Comparison of ENCODE assay signal across 9 mouse cellular contexts in genomic region chr11:101784072-101784471, GRCm38 (mm10). TPM values are rescaled to one million over a fixed set of nuclear protein-coding genes. Genes with fewer than 3 reads are reported as not detected.
DNase-seq lines count a peak whose midpoint lies in the region; ATAC-seq lines count a peak whose summit lies in the region.
"Had no signal": no experiment of that assay in that cellular context is flagged by ENCODE, and none has a peak within 500 bp of the region (broad histone marks: within the 10 kb centered on the region; RNA-seq: fewer than 3 reads in every experiment).

No protein-coding gene starts in this region.

- intact Hi-C loops in heart, postnatal 36 days (cut with DNase I), result no loop called here
- intact Hi-C loops in left cerebral cortex, postnatal 10 days (cut with DNase I), result no loop called here

- H3K4me3 ChIP-seq in heart, embryonic 14.5 days (ENCODE audit: control insufficient read depth in 1 of 2, insufficient read depth in 1 of 2, low read depth in 1 of 2, low read length in 2 of 2), result peak overlapping the region; percentile 37 to 66
- peak overlapping the region; percentile 48 for H3K4me3 ChIP-seq in hindbrain, embryonic 14.5 days (replicated peaks; ENCODE audit: low read length)
- H3K4me3 ChIP-seq in midbrain, embryonic 16.5 days (ENCODE audit: low read depth, low read length), result peak overlapping the region; percentile 60

- H3K9ac ChIP-seq in heart, embryonic 14.5 days (ENCODE audit: low read length), result peak overlapping the region; percentile 71
- H3K9ac ChIP-seq in hindbrain, embryonic 14.5 days, result peak overlapping the region; percentile 57
- H3K9ac ChIP-seq in midbrain, embryonic 16.5 days (ENCODE audit: low read depth, low read length), result peak overlapping the region; percentile 57

- H3K4me1 ChIP-seq in heart, embryonic 14.5 days (ENCODE audit: control insufficient read depth in 2 of 2, insufficient read depth in 2 of 2, low read length in 2 of 2), result peaks cover 9 to 11% of the 10 kb centered on the region in 2 experiments
- peaks cover 18% of the 10 kb centered on the region for H3K4me1 ChIP-seq in hindbrain, embryonic 14.5 days (replicated peaks; ENCODE audit: control insufficient read depth, insufficient read depth, low read length)
- H3K4me1 ChIP-seq in midbrain, embryonic 16.5 days (ENCODE audit: control insufficient read depth, insufficient read depth, low read length), result peaks cover 15% of the 10 kb centered on the region

- peak overlapping the region in 1 of 2 experiments; percentile 73; a peak in 1 of 4 replicates for H3K27ac ChIP-seq in heart, embryonic 14.5 days (replicated peaks in 1 of 2; ENCODE audit: control insufficient read depth in 1 of 2, insufficient read depth in 1 of 2, low read depth in 2 of 2, low read length in 2 of 2)
- H3K27ac ChIP-seq in hindbrain, embryonic 14.5 days, result 0 out of 2 replicates have a peak overlapping the region, but pooled peaks have one; percentile 7
- H3K27ac ChIP-seq in midbrain, embryonic 16.5 days (ENCODE audit: low read length), result no peak overlapping the region

- H3K36me3 ChIP-seq in heart, embryonic 14.5 days (ENCODE audit: control insufficient read depth, insufficient read depth, low read length), result no peaks in the 10 kb centered on the region
- H3K36me3 ChIP-seq in hindbrain, embryonic 14.5 days (replicated peaks; ENCODE audit: control insufficient read depth, insufficient read depth), result no peaks in the 10 kb centered on the region
- no peaks in the 10 kb centered on the region for H3K36me3 ChIP-seq in midbrain, embryonic 16.5 days (ENCODE audit: control insufficient read depth, insufficient read depth, low read length)

- no peaks in the 10 kb centered on the region for H3K9me3 ChIP-seq in heart, embryonic 14.5 days (ENCODE audit: control insufficient read depth, low read length)
- H3K9me3 ChIP-seq in hindbrain, embryonic 14.5 days (ENCODE audit: control insufficient read depth, low read length), result no peaks in the 10 kb centered on the region
- no peaks in the 10 kb centered on the region for H3K9me3 ChIP-seq in midbrain, embryonic 16.5 days (replicated peaks; ENCODE audit: control insufficient read depth, low read length, poor library complexity, severe bottlenecking)

- WGBS in heart, embryonic 14.5 days, result 2% methylated on average over 19 of the region's 19 CpGs
- WGBS in hindbrain, embryonic 14.5 days, result 1% methylated on average over 16 of the region's 19 CpGs
- 2% methylated on average over 17 of the region's 19 CpGs for WGBS in midbrain, embryonic 16.5 days

- H3K27me3 ChIP-seq in heart, embryonic 14.5 days (ENCODE audit: control insufficient read depth, insufficient read depth, low read length), result peaks cover 51% of the 10 kb centered on the region
- H3K27me3 ChIP-seq in hindbrain, embryonic 14.5 days (ENCODE audit: control insufficient read depth, insufficient read depth, low read length), result peaks cover 79% of the 10 kb centered on the region
- peaks cover 55% of the 10 kb centered on the region for H3K27me3 ChIP-seq in midbrain, embryonic 16.5 days (ENCODE audit: control insufficient read depth, insufficient read depth, low read depth, low read length)

- ATAC-seq in heart, embryonic 14.5 days (ENCODE audit: insufficient number of reproducible peaks, insufficient read depth, low FRiP score, low read depth), result no peak
- ATAC-seq in hindbrain, embryonic 14.5 days (ENCODE audit: low FRiP score), result no peak
- no peak for ATAC-seq in midbrain, embryonic 16.5 days

- DNase-seq in heart, postnatal 36 days, result no peak
- peak; percentile 40 for DNase-seq in Muller cell, postnatal 12 days (ENCODE audit: inconsistent ontology term)
- no peak for DNase-seq in hindbrain, embryonic 14.5 days (ENCODE audit: low spot score)
- DNase-seq in left cerebral cortex, postnatal 10 days (ENCODE audit: extremely low spot score in 1 of 2, low spot score in 2 of 2), result no peak
- no peak for DNase-seq in right cerebral cortex, adult 2 months (ENCODE audit: low spot score in 2 of 2)
- no peak for DNase-seq in gastrocnemius, adult 8-10 months (ENCODE audit: low spot score in 2 of 2)

- H3K4me2 ChIP-seq in heart, embryonic 14.5 days (ENCODE audit: low read length), result peak overlapping the region; percentile 99
- H3K4me2 ChIP-seq in hindbrain, embryonic 14.5 days (replicated peaks), result peak overlapping the region; percentile 86
- H3K4me2 ChIP-seq in midbrain, embryonic 16.5 days (ENCODE audit: low read length), result peak overlapping the region; percentile 98

RNA-seq across cellular contexts. Expression of gene Etv4, which starts 1.1 kb away (rescaled TPM):
- 4.0 and 4.8 TPM in 2 replicates for polyA plus RNA-seq in heart, embryonic 14.5 days (2014; fragmentation: Nextera tagmentation; extraction: Ambion mirVana)
- total RNA-seq in heart, postnatal 36 days (2021), result under 1 TPM; 0.19 TPM
- 12.2 and 12.6 TPM in 2 replicates for polyA plus RNA-seq in hindbrain, embryonic 14.5 days (2014; fragmentation: Nextera tagmentation; extraction: Ambion mirVana)
- 7.5 and 9.8 TPM in 2 replicates for polyA plus RNA-seq in midbrain, embryonic 16.5 days (2015; fragmentation: Nextera tagmentation; extraction: Ambion mirVana)
- total RNA-seq in left cerebral cortex, postnatal 10 days (2021), result 10 to 100 TPM; 20.3 to 20.9 TPM
- total RNA-seq in gastrocnemius, adult 8-10 months (2022), result 1 to 10 TPM; 1.1 to 1.9 (median 1.5) TPM
- polyA plus RNA-seq: erythroblast, embryonic 14.5 days had no signal

RNA-seq across cellular contexts. Expression of gene Dhx8, which starts 51.4 kb away (rescaled TPM):
- polyA plus RNA-seq in heart, embryonic 14.5 days (2014; fragmentation: Nextera tagmentation; extraction: Ambion mirVana), result 18.5 and 21.2 TPM in 2 replicates
- total RNA-seq in heart, postnatal 36 days (2021), result 10 to 100 TPM; 15.7 to 16.1 TPM
- polyA plus RNA-seq in hindbrain, embryonic 14.5 days (2014; fragmentation: Nextera tagmentation; extraction: Ambion mirVana), result 29.3 and 30.5 TPM in 2 replicates
- 32.0 and 34.3 TPM in 2 replicates for polyA plus RNA-seq in midbrain, embryonic 16.5 days (2015; fragmentation: Nextera tagmentation; extraction: Ambion mirVana)
- total RNA-seq in left cerebral cortex, postnatal 10 days (2021), result 10 to 100 TPM; 32.8 to 34.5 TPM
- total RNA-seq in gastrocnemius, adult 8-10 months (2022), result 10 to 100 TPM; 12.3 to 15.0 (median 13.6) TPM

Comparison
In these comparisons a context has a peak if more than half of its experiments do, and no peak if none do; other contexts are left out.
1. RNA of gene Etv4, which starts 1.1 kb away (total RNA-seq): 20.3 to 20.9 TPM in left cerebral cortex, postnatal 10 days; 1.1 to 1.9 TPM in gastrocnemius, adult 8-10 months and 0.19 TPM in heart, postnatal 36 days; every median in the first group is over 4 times any median in the second.
2. Peak in every context shown above with its lines, with median percentiles within 50 percentile points of each other: H3K4me2 ChIP-seq, H3K4me3 ChIP-seq and H3K9ac ChIP-seq.